Mouse (Mus musculus) right cerebral cortex, postnatal 25 days (tissue): Measurements from ENCODE around the gene Nkx3-2.
A peak's percentile ranks its signal among the peaks of the same experiment; 100 is the strongest.

Experiments used
- DNase-seq: peaks from one replicate; pipeline ENCODE4 v3.0.0; 2022

Nkx3-2 gene

DNA sequence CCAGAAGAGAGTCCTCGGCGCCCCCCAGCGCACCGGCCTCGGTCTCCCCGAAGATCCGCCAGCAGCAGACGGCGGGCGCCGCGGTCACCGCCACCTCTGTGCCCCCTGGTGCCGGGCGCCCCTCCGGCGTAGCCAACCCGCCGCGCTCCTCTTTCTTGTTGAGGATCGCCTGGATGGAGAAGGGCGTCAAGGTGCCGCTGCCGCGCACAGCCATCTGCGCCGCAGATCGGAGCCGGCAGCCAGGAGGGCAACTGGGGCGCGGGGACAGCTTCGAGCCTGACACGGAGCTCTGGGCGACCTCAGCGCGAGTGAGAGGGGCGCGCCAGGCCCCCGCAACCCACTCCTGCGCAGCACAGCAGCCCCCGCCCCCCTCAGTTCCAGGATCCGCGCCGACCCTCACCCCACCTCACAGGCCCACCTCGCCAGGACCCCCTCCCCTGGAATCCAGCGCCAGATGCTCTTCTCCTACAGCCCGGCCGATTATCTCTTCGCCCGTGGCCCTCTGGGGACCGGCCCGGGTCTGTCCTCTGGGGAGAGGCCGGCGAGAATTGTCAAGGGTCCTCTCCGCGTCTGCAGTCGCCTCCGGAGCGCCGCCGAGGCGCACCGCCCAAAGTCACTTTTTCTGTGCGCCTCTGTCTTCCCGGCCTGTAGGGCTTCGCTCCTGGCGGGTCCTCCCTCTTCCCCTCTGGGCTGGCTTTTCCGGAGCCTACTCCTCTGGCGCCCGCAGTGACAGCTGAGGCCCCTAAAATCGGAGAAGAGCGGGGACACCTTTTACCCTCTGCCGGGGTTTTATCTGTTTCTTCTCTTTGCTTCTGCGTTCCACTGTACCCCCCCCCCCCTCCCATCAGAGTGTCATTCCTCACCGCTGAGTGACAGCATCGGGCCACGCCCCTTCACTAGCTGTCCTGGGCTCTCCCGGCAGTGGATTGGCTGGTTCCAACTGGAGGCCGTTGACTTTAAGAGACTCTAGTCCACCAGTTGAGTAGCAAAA lies at the start of gene Nkx3-2:
Gene Nkx3-2 (minus strand): TSS at position 771 of the 991 bp plus-strand sequence.
- DNase-seq: no peak

DNA sequence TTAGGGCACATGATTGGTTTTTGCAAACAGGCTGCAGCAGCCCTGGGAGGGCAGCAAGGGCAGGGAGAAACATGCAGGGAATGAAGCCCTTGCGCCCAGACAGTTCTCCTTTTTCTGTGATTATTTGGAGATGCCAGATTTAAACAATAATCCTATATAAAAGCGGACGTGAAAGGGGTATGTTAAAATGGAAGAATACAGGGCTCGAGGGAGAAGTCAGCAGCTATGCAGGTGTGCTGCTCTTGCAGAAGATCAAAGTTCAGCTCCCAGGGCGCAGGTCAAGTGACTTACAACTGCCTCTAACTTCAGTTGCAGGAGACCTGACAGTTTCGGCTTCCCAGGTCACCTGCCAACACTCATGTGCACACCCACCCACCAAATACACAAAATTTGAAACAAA lies 48.2 kb upstream of the Nkx3-2 start:
- no peak for DNase-seq

DNA sequence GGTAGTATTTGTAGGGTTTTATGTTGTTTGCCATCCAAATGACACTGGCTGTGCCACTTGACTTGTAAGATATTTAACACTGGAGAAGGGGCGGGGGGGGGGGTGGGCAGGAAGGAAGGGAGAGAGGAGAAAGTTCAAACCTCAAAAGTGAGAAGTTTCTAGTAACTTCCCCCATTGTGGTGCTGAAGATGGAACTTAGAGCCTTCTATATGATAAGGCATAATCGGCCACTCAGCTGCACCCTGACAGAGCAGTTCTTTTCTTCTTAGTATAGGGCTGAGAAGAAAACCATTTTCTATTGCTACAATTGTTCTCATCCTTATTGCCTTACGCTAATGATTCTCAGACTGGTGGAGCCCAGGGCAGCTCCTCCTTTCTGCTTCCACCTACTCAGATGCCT lies 47.0 kb upstream of the Nkx3-2 start:
- DNase-seq: no peak

DNA sequence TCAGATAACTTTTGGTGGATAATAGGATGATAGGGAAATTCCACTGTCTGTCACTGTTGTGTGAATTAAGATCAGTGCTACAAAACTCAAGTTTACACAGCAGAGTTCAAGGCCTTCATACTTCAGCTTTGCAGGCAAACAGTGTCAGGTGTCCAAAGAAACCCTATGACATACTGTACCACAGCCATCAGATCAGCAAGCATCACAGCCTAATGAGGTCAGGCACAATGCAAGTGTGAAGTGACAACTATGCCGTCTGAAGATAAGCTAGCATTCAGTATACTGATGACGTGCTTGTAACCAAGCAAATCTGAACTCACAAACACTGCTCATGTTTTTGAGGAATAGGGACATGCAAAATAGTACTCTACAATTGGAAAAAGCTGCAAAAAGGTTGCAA lies 43.1 kb upstream of the Nkx3-2 start:
- DNase-seq: no peak

DNA sequence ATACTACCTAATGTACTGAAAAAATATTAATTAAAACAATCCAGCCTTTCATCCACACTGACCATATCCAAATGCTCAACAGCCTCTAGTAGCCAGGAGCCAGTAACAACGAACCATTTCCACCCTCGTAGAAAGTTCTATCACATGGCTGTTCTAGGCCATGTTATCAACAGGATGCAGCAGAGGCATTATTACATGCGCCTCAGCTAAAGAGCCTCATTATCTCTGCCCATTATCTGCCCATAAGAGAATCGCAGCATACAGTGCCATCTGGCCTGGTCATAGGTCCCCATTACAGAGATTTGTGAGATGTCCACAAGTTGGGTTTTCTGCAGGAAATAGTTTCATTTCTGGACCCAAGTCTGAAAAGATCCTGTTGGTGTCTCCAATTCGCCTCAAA lies 41.9 kb upstream of the Nkx3-2 start:
- no peak for DNase-seq

DNA sequence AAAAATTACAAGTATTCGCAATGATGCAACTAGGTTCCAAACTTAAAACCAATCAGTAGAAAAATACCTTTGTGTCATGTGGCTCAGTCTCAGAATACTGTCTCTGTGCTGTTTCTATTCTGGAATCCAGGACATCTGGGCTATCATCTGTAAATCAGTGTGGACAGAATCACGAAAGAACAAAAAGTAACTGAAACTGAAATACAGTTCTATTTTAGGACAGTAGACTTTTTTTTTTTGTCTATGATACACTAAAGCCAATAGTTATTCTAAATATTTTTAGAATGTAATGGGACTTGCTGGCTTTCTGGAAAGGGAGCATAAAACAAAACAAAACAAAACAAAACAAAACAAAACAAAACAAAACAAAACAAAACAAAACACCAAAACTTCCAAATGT lies 40.8 kb upstream of the Nkx3-2 start:
- no peak for DNase-seq

DNA sequence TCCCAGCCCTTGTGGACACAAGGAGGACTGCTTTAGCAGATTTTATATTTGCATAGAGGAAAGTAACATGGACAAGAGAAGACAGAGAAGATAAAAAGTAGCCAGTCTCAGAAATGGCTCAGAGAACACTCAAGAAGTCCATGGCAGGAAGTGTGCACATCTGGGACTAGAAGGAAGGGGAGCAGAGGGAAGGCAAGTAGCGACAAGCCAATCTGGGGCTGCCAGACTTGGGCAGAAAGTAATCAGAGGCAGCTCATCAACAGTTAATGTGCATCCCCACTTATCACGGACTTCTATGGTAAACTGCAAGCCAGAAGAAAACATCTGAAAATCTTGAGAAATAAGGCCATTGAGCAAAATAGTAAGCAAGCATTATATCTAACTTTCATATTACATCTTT lies 40.3 kb upstream of the Nkx3-2 start:
- DNase-seq: no peak

DNA sequence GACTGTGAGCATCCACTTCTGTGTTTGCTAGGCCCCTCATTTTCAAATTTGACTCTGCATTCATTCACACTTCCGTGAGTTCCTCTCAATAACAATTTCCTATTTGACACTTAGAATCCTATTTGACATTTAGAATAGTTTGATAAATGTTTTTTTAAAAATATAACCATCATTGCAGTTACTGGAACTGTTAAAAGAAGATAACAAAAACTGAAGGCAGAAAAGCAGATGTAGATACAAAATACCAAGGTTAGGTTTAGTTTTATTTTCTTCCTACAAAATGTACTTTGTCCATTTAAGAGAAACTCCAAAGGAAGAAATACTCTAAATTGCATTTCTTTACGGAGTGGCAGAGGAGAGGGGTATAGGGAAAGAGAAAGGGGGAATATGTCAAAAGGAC lies 37.3 kb upstream of the Nkx3-2 start:
- no peak for DNase-seq

DNA sequence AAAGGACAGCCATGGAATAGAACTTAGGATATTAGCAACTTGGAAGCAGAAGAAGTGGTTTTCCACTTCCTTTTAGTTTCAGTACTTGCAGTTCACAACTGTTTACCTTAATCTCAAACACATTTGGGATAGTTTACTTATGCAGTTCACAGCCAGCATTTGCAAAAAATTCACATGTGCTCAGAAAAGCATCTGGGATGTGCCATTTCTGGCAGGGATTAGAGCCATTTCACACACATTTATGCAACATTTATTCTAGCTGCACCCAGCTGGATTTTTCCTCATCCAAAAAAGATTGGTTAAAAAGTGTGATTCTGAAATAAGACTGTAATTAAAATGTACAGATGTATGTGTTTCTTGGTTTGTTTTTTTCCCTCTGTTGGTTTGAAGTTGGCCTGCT lies 30.1 kb upstream of the Nkx3-2 start:
- no peak for DNase-seq

DNA sequence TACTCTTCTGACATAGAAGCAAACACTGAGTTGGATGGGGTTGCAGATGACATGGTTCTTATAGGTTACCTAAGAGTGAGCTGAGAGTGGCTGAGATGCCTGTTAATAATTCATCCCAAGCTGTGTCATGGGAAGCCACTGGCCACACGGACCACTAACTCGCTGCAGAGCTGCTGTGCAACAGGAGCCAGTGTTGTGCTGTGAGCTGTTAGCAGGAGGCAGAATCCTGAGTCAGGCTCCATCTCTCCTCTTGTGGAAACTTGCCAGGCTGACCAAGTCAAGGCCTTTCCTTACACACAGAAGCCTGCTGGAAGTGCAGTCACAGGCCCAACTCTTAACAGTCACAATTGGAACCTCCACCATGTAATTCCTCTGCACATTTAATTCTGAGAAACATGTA lies 26.2 kb upstream of the Nkx3-2 start:
- no peak for DNase-seq

DNA sequence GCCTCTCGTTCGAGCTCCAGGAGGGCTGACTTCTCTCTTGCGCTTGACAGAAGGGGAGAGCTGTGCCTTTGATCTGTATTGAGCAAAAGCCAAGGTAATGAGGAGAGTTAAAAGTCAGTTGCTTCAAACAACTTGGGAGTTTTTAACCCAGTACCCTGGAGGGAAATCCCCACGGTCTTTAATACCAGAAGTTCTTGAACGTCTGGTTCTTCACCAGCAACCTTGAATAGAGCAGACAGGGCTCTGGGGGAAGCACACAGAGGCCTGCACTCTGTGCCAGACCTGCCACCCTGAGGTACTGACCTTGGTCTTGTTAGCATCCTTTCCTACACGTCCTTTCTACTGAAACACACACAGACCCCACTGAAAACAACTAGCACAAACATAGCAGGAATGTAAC lies 24.6 kb upstream of the Nkx3-2 start:
- no peak for DNase-seq

DNA sequence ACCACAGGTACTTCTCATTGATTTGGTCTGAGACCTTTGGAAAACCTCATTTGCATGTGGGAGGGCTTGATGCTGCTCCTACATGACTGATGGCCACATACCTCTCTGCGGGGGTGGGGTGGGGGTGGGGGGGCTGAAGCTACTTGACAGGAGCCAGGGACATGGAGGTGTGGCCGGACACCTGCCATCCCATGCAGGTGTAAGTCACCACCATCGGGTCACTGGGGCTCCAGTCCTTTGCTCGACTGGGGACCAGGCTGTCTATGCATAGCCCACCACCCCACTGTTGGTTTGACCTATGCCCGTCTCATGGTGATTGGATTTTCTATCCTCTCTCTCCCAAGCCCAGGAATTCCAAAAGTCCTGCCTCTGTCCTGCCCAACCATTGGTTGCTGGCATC lies 17.6 kb upstream of the Nkx3-2 start:
- no peak for DNase-seq

DNA sequence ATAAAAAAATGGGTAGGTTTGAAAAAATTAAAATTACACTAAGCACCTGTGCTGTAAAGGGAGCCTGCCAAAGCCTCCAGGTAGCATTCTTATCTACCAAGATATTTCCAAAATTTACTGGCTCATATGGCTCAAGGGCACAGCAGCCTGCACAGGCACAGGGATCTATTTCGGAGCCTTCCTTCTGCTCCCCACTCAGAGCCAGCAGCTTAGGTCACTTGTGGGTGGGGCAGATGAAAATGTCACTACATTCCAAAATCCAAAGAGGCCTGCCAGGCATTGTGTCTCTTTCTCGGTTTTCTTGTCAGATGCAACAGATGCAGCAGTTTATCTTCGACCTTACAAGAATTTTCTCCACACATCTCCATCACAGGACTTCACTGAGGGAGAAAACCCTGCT lies 15.7 kb upstream of the Nkx3-2 start:
- no peak for DNase-seq

DNA sequence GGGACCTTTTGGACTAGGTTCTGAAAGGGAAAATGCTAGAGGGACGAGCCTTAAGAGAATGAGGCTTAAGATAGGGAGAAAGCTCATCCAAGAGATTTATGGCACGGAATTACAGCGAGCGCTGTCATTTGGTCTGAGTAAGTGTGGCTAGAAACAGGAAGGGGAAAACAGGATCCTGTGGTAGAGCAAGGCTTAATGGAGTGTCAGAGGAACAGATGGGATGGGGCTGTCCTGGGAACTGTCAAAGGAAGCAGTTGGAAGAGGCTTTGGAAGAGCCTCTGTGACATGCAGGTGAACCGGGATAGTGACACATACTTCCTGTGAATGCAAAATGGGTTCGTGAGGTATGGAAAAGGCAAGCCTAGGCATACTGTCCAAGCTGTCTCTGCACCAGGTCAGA lies 11.4 kb upstream of the Nkx3-2 start:
- DNase-seq: no peak

DNA sequence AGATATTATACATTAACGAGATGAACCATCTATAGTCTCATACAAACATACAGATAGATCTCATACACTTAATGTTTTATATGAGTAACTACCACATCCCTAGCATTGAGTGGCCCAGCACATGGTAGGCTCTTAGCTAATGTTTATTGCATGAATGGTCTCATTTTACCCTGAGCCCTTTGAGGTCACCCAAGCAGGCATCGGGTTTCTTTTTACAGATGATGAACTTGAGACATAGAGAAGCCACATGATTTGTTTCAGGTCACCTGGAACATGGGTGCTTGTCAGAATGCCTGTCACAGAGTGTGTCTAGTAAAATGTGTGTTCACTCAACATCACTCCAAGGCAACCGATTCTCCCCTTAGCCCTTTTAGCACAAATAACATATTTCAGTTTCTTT lies 11.0 kb upstream of the Nkx3-2 start:
- DNase-seq: no peak

DNA sequence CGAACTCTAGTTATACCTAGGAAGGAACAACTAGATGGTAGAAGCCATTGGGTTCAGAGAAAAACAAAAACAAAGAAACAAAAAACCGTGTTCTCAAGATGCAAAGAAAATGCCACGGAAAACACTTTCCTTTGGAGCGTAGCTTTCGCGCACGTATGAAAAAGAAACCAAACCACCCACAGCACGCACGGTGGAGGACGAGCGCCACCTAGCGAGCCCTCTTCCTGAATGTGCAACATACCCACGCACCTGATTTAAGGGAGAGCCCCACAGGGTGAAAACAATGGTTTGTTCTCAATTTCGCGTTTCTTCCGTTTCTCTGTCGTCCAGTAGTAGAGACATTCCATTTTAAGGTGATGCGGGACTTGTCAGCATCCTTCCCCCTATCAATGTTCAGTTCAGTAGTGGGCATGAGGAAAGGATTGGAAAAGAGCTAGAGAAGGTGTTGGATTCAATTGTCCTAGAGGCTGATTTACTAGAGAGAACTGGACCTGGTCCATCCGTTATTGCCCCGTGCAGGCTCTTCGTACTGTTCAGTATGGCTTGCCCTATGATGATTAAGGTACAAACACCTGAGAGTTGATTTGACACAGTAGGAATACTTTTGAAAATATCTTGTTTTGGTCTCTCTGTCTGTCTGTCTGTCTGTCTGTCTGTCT lies 4.2 kb upstream of the Nkx3-2 start:
- peak; percentile 72 for DNase-seq

DNA sequence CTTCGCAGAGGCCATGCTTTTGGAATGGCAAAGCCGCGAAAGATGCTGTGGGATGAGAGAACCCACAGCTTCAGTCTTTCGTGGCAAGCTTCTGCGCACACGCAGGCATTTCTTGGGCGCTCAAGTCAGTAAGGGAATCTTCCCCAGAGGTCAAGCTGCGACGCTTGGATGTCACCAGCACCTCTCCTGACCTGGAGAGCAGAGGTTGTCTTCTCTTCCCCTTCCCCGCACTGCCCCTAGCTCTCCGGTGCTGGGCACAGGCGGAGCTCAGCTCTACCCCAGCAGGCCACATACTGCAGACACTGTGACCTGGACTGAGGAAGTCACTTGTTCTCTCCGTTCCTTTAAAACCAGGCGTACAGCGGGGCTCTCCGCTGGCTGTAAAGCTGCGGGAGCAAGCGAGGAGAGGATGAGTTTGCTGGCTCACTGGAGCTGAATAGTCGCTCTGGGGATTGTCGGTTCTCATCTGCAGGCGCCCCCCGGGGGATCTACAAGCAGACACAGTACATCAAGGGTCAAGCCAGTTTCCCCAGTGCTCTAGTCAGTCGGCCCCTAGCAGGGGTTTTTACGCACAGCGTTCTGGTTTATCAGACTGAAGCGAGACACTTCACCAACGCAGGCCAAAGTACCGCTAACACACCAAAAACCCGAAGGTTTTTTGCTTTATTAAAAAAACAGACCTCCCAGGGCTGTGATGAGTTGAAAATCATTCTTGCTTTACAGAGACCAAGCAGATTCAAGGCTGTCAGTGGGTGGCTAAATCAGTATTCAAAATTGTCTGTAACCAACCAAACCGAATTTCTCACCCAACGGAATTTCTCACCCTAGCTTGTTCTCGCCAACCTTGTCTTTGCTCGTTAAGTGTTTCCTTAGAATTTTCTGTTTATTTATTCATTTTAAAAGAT lies 3.2 kb upstream of the Nkx3-2 start:
- DNase-seq: no peak

DNA sequence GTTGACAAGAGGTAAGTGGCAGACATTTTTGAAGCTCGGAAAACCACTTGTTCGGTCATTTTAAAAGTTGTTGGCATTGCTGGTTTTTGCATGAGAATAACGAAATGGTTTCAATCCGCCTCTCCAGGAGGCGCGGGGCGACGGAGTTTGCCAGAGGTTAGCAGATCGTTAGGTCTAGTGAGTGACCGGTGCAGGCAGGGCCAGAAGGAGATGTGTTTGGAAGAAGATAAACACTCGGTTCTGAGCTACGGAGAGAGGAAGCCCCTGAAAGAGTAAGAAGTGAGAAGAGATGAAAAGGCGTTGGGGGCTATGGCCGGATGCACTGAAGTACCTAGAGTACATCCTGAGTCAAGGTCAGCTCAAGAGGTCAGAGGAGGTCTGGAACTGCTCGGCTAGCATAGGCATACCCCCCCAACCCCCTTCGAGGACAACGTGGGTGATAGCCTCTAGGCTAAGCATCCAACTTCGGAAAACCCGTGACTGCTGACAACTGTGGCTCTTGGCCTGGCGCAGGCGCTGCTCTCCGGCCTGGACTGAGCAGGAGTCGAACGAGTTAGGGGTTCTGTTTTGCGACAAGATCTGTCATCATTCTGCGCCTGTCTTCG lies 2.2 kb upstream of the Nkx3-2 start:
- no peak for DNase-seq

DNA sequence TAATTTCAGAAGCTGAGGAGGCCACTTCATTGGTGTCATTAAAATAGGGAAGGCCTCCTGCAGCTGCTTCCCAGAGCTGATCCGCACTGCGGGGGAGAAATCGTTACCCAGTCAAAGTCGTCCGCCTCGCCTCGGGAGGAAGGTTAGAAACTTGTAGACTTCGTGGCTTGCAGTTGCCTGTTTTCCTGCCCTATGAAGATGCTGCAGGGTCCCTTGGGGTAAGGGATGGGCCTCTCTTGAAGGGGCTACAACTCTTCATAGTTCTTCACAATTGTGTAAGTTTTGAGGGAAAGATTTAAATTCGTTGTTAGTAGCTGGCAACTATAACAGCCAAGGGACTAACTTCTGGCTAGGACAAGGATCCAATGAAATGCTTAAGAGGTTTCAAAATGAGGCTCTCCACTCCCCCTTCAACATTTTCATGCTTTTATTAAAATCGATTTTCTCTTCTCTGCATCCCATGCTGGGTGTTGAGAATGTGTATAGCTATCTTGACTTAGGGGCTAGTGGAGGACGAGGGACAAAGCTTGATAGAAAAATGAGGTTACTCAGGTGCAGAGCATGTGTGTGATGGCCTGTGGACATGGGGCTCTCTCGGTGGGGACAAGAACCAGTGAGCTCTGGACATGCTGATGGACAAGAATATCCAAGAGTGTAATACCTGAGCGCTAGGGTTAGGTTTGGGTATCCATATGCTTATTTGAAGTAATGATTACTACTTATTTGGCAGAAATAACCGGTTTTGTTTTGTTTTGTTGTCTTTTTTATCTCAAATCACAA lies 1.5 kb upstream of the Nkx3-2 start:
- no peak for DNase-seq

DNA sequence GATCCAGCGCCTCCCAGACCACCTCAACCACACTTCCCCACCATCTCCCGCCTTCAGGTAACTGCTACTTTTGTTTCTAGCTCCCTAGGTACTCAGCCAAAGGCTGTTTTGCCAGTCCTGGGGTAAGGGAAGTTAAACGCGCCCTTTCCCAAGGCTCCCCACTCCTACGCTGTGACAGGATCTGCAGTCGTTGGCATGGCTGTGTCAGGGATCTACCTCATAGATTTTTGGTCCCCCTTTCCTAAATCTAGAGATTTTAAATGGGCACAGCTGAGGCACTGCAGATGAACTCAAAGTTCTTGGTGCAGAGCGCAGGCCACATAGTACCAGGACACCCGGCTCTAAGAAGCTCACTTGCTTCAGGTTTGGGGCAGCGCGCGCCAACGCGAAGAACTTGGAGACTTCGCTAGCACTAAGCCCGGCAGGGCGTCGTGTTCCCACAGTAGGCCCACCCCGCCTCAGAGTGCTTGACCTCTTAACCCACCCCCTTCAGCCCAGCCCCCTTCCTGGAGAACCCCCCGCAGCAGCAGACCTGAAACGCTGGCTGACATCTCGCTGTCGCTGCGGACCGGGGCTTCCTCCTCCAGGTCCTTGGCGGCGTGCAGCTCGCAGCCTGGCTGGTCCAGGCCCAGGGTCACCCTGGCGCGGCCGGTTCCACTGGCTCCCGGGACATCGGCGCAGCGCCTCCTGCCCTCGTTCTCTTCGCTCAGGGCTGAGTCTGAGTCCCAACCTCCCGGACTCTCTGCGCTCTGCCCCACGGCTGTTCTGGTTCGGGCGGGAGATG lies 1.2 kb downstream of the Nkx3-2 start:
- no peak for DNase-seq
